In the genomic region with DNA sequence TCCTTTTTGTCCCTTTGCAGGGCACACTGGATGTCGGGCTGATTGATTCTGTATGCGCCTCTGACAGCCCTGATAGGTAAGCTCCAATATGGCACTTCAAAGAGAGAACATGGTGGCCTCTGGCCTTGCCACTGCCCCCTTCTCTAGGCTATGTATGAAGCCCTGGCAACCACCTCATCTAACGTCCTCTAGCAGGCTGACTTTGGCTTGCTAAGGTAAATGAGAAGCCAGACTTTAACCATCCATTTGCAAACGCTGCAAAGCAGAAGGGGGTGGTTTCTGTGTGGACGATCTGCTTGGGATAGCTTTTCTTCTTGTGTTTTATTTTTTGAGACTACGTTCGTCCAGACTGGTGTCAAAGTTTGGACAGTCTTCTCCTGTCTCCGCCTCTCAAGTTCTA, we compare ENCODE assay signal across 17 mouse cellular contexts.
"Had no signal": no experiment of that assay in that cellular context is flagged by ENCODE, and none has a peak within 500 bp of the region (broad histone marks: within the 10 kb centered on the region; RNA-seq: fewer than 3 reads in every experiment).

No protein-coding gene starts in this region.

- H3K27ac ChIP-seq: midbrain, embryonic 10.5 days; midbrain, embryonic 12.5 days; neural tube, embryonic 13.5 days; neural tube, embryonic 15.5 days had no signal

- DNase-seq: lung, embryonic 14.5 days; lung, postnatal 10 days; lung, postnatal 4 days; midbrain, embryonic 14.5 days; retina, postnatal 1 day; right cerebral cortex, adult 18-20 months; right cerebral cortex, postnatal 25 days; right cerebral cortex, postnatal 4 days; spleen, adult 18-20 months; thymus, adult 18-20 months; thymus, postnatal 14 days; thymus, postnatal 36 days had no signal

- H3K27me3 ChIP-seq: midbrain, embryonic 12.5 days; neural tube, embryonic 13.5 days; neural tube, embryonic 15.5 days had no signal

- H3K4me1 ChIP-seq: midbrain, embryonic 10.5 days; midbrain, embryonic 12.5 days; neural tube, embryonic 15.5 days had no signal

- H3K4me3 ChIP-seq: midbrain, embryonic 10.5 days; midbrain, embryonic 12.5 days; myocyte; neural tube, embryonic 13.5 days; neural tube, embryonic 15.5 days had no signal
